Mouse (Mus musculus): ENCODE results near the gene Gsn.

- TF ChIP-seq POLR2A (IDR thresholded peaks at IDR 0.05; ENCODE audit: low read depth, low read length) (no peak), ZNF384 (IDR thresholded peaks at IDR 0.05; ENCODE audit: low read depth, low read length) (no peak), USF1 (IDR thresholded peaks at IDR 0.05; ENCODE audit: low read depth, low read length) (no peak), ELF1 (IDR thresholded peaks at IDR 0.05; ENCODE audit: low read depth, low read length) (0 out of 2 replicates have a peak, but pooled peaks have one; percentile 22), CTCF (conservative IDR thresholded peaks at IDR 0.05 in 1 of 2, IDR thresholded peaks at IDR 0.05 in 1 of 2; ENCODE audit: low read depth in 2 of 2, low read length in 2 of 2) (no peak), HCFC1 (IDR thresholded peaks at IDR 0.05; ENCODE audit: low read depth, low read length) (no peak), ZC3H11A (IDR thresholded peaks at IDR 0.05; ENCODE audit: low read depth, low read length) (no peak), EP300 (IDR thresholded peaks at IDR 0.05; ENCODE audit: low read length) (peak; percentile 70), ETS1 (conservative IDR thresholded peaks at IDR 0.05; ENCODE audit: low read depth, low read length) (peak; percentile 79), JUND (conservative IDR thresholded peaks at IDR 0.05; ENCODE audit: low read depth, low read length) (no peak), E2F4 (IDR thresholded peaks at IDR 0.05; ENCODE audit: insufficient replicate concordance, low read depth, low read length) (no peak), MAZ (IDR thresholded peaks at IDR 0.05; ENCODE audit: low read depth, low read length) (no peak), POLR2AphosphoS2 (IDR thresholded peaks at IDR 0.05; ENCODE audit: low read depth, low read length) (no peak), RCOR1 (conservative IDR thresholded peaks at IDR 0.05; ENCODE audit: low read depth, low read length) (no peak)
Measured at GRCm38 (mm10) chr2:35259338-35260080, 3.3 kb downstream of the Gsn start.
